Mouse (Mus musculus) liver, postnatal 0 days (tissue): ENCODE results near the gene Sez6. TPM values are rescaled to one million over a fixed set of nuclear protein-coding genes. Genes with fewer than 3 reads are reported as not detected.

Experiments
- ATAC-seq: fragments of 200-750 bp; cut with Nextera tagmentation; 2 replicates; pipeline ENCODE4 v1.8.0; 2017; ENCODE audit warnings: mild to moderate bottlenecking, moderate library complexity
- DNase-seq: peaks from one replicate; pipeline ENCODE4 v3.0.0-alpha.2; 2016
- H3K27ac ChIP-seq: fragments of 300-500 bp; sonication (generic); 2 replicates; pipeline ENCODE4 v1.5.1; 2014; ENCODE audit warnings: antibody characterized with exemption, moderate library complexity, mild to moderate bottlenecking, low read depth
- H3K27me3 ChIP-seq: fragments of 300-500 bp; sonication (generic); 2 replicates; pipeline ENCODE4 v1.6.1; 2014; ENCODE audit warnings: low read length, control low read depth, mixed read lengths; ENCODE audit not compliant: insufficient read depth
- H3K36me3 ChIP-seq: fragments of 300-500 bp; sonication (generic); replicated peaks from 2 replicates; pipeline ENCODE4 v1.6.1; 2014; ENCODE audit warnings: mild to moderate bottlenecking, control low read depth, low read length, moderate library complexity, mixed read lengths; ENCODE audit not compliant: insufficient read depth
- H3K4me1 ChIP-seq: fragments of 300-500 bp; sonication (generic); 2 replicates; pipeline ENCODE4 v1.6.1; 2014; ENCODE audit warnings: antibody characterized with exemption, mild to moderate bottlenecking, control low read depth; ENCODE audit not compliant: insufficient read depth
- H3K4me2 ChIP-seq: fragments of 300-500 bp; sonication (generic); 2 replicates; pipeline ENCODE4 v1.6.1; 2014; ENCODE audit warnings: low read depth, mild to moderate bottlenecking, low read length, moderate library complexity, mixed read lengths
- H3K4me3 ChIP-seq: fragments of 300-500 bp; sonication (generic); 2 replicates; pipeline ENCODE4 v1.5.1; 2014; ENCODE audit warnings: low read depth, low read length
- H3K9ac ChIP-seq: fragments of 300-500 bp; sonication (generic); replicated peaks from 2 replicates; pipeline ENCODE4 v1.6.1; 2014; ENCODE audit warnings: mild to moderate bottlenecking, moderate library complexity
- H3K9me3 ChIP-seq: fragments of 300-500 bp; sonication (generic); 2 replicates; pipeline ENCODE4 v1.6.1; 2016; ENCODE audit warnings: mild to moderate bottlenecking, control low read depth, low read length, mixed read lengths
- CTCF ChIP-seq: sonication (generic); IDR thresholded peaks from 2 replicates; pipeline ENCODE4 v1.5.1; 2016; ENCODE audit warnings: antibody characterized with exemption, low read depth
- EP300 ChIP-seq: IDR thresholded peaks from 2 replicates; pipeline ENCODE4 v1.6.1; 2016; ENCODE audit warnings: antibody characterized with exemption, low read depth, mild to moderate bottlenecking
- WGBS: fragments of 180-500 bp; shearing (Covaris S2); extraction: QIAGEN DNeasy Blood & Tissue Kit; methylation state at CpG from one replicate; pipeline ENCODE4 v1.1.7; 2014; ENCODE audit not compliant: insufficient replicate concordance; 5-methylcytosine and 5-hydroxymethylcytosine counted together
- polyA plus RNA-seq: library from polyadenylated mRNA; unstranded; fragments of >200 nt; fragmentation: Nextera tagmentation; extraction: Ambion mirVana; gene quantifications from 2 replicates; pipeline ENCODE4 v1.2.1, GENCODE M21; 2015

Gene Sez6
- polyA plus RNA-seq, 1 experiment from 2014 or later = not detected

GRCm38 (mm10) chr11:77981609-77982440, 51.2 kb downstream of the Sez6 start:
- Histone ChIP-seq H3K4me2 (peak overlapping the region; percentile 88), H3K27me3 (0 out of 2 replicates have a peak, but pooled peaks cover 4% of the 10 kb centered on the region), H3K4me3 (peak overlapping the region; percentile 93), H3K9me3 (no peaks in the 10 kb centered on the region), H3K27ac (peak overlapping the region; percentile 97), H3K36me3 (peaks cover 6% of the 10 kb centered on the region; the same call in 1 of the 2 replicates), H3K9ac (peak overlapping the region; percentile 17; the same call in 1 of the 2 replicates), H3K4me1 (peaks cover 12% of the 10 kb centered on the region; the same call in 1 of the 2 replicates)
- DNase-seq (peak; percentile 92), ATAC-seq (peak; percentile 79)
- under 1% methylated on average over 29 of the region's 29 CpGs for WGBS
- peak; percentile 42 for TF ChIP-seq EP300
- TF ChIP-seq CTCF = no peak

DNA sequence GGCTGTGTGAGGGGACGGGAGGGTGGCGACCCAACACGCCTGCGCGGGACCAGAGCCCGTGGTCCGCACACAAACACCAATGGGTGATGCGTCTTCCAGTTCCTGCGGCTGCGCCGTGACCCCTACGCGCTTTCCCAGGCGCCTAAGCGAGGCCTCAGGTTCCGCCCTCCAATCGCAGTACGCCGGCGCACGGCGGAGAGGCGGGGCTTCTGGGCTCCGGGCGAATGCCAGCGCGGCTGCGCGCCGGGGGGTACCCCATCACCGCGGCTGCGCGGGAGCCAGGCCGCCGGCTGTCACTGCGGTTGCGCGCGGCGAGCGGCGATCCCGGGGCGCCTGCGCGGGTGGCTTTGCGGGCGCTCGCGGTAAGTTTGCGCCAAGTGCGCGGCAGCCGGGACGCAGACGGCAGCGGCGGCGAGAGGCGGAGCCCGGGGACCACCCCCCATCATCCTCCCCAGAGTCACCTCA, 51.9 kb downstream of the Sez6 start, which contains the start of gene Phf12:
Phf12 (plus strand) TSS at position 314 of the 465 bp plus-strand sequence.
- Histone ChIP-seq H3K9ac (peak within 1 kb of the TSS; percentile 96), H3K4me3 (peak within 1 kb of the TSS; percentile 93), H3K36me3 (peaks cover 10% of the 10 kb centered on the region; the same call in 1 of the 2 replicates), H3K4me2 (peak within 1 kb of the TSS; percentile 88), H3K9me3 (no peaks in the 10 kb centered on the region), H3K27me3 (0 out of 2 replicates have a peak, but pooled peaks cover 3% of the 10 kb centered on the region), H3K4me1 (peaks cover 12% of the 10 kb centered on the region; the same call in 1 of the 2 replicates), H3K27ac (peak within 1 kb of the TSS; percentile 97)
- no peak for TF ChIP-seq EP300
- no peak for TF ChIP-seq CTCF
- ATAC-seq = peak; percentile 87
- 0% methylated on average over 42 of the region's 62 CpGs for WGBS
- peak; percentile 99 for DNase-seq

DNA sequence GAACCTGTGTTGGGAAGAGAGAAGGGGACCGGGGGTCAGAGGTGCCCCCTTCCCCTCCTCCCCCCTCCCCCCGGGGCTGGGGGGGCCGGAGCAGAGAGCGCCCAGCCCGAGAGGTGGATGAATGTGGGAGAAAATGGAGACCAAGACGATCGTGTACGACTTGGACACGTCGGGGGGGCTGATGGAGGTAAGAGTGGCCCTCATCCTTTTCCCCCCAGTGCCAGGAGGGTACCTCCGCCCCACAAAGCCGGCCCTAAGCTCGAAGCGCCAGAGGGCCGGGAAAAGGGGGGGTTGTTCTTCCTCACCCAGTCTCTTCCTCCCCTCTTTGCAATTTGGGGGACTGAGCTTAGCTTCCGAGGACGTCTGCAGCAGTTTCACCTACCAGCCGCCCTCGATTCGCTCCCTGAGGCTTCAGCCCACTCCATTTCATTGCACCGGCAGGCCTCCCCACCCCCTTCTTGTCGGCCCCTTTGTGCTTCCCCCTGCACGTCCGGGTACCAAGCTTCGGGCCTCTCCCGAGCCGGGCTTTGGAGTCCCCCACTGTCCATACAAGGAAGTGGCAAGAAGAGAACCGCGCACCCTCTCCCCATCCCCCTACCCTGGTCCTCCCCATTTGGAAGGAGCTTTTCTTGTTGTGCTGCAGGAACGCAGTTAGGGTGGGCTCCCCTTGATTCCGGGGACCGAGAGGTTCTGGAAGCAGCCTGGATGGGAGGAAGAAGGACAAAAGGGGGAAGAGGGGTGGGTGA, 52.8 kb downstream of the Sez6 start:
- no peak for ATAC-seq
- H3K9me3 ChIP-seq = no peaks in the 10 kb centered on the region
- H3K36me3 ChIP-seq = peaks cover 13% of the 10 kb centered on the region
- H3K4me1 ChIP-seq = peaks cover 12% of the 10 kb centered on the region; the same call in 1 of the 2 replicates
- H3K4me3 ChIP-seq = peak overlapping the region; percentile 93
- H3K4me2 ChIP-seq = peak overlapping the region; percentile 88
- H3K27ac ChIP-seq = peak overlapping the region; percentile 94
- DNase-seq = peak; percentile 72
- under 1% methylated on average over 25 of the region's 32 CpGs for WGBS
- no peak for TF ChIP-seq EP300
- peak overlapping the region; percentile 96 for H3K9ac ChIP-seq
- no peaks in the 10 kb centered on the region for H3K27me3 ChIP-seq

GRCm38 (mm10) chr11:77983937-77984835, 53.6 kb downstream of the Sez6 start:
- Histone ChIP-seq H3K4me2 (peak overlapping the region; percentile 88), H3K9me3 (no peaks in the 10 kb centered on the region), H3K4me3 (peak overlapping the region; percentile 93), H3K9ac (peak overlapping the region; percentile 96), H3K27me3 (no peaks in the 10 kb centered on the region), H3K4me1 (peaks cover 12% of the 10 kb centered on the region; the same call in 1 of the 2 replicates), H3K27ac (peak overlapping the region; percentile 94), H3K36me3 (peaks cover 21% of the 10 kb centered on the region)
- WGBS = under 1% methylated on average over 47 of the region's 63 CpGs
- DNase-seq (peak; percentile 82), ATAC-seq (no peak)
- TF ChIP-seq CTCF = no peak
- no peak for TF ChIP-seq EP300

DNA sequence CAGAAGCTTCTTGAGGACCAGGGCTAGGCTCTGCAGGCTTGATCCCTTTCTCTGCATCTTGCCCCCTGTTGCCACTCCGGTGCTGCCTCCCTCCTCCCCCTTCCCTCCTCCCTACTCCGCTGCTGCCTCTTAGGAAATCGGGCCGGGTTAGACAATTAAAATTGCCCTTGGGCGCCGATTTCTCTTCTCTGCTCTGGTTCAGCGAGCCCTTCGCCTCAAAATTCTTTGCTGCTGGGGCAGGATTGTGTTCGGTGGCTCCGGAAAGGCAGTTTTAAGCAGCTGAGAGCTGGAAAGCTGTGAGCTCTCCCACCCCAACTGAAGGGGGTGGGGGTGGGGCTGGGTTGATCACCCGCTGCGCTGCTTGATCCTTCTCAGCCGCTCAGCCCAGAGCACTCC, 54.2 kb downstream of the Sez6 start:
- H3K9me3 ChIP-seq = no peaks in the 10 kb centered on the region
- H3K9ac ChIP-seq = peak overlapping the region; percentile 96
- H3K4me2 ChIP-seq = peak overlapping the region; percentile 88
- peaks cover 25% of the 10 kb centered on the region for H3K36me3 ChIP-seq
- no peaks in the 10 kb centered on the region for H3K27me3 ChIP-seq
- H3K27ac ChIP-seq = peak overlapping the region; percentile 94
- H3K4me3 ChIP-seq = peak overlapping the region; percentile 93
- peaks cover 12% of the 10 kb centered on the region; the same call in 1 of the 2 replicates for H3K4me1 ChIP-seq
- WGBS = under 1% methylated on average over 13 of the region's 13 CpGs
- TF ChIP-seq EP300 (no peak), CTCF (no peak)
- ATAC-seq (no peak), DNase-seq (peak; percentile 67)
